Mouse (Mus musculus): Measurements from ENCODE around the gene Frmd6.

Gene Frmd6

DNA sequence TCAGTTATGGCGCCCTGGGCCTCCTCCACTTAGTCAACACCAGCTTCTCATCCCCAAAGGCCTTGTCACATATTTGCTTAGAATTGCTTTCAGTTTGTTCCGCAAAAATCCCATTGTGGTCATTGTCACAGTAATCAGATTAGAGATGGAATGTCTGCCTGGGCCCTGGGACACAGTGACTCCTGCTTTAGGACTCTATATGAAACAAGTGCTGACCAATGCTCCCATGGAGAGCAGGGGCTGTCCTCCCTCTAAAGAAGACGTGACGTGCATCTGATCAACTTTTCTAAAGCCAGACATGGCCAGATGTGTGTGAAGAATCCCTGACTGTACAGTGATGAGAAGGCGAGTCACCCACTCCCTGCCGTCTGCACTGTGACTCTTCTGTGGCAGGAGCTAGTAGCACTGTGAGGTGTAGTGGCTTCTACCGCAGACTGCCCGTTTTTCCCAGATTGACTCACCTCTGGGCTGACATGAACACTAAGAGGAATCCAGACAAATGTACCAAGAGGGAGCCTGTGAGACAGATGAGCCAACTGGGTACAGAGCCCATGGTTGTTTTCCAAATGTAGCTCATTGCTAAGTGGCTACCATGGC is 65.7 kb downstream of the Frmd6 start:
- DNase-seq (ENCODE audit: extremely low spot score, low read depth, low spot score), result no peak

DNA sequence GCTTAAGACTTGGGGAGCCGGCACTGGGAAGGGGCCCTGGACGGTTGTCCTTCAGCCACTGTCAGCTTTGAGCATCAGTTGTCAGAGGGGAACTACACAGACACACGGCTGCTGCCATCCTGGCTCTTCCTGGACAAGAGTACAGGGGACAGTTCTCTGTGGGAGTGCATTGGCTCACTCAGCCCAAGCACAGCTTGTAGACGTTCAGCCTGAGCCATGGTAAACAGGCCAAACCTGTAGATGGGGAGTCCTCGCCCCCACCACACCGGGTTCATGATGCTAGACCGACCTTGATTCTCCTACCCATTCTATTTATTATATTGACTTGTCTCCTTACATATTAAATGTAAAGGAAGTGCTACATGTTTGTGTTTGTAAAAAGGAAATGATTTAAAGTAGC is 70.0 kb downstream of the Frmd6 start:
- DNase-seq (ENCODE audit: extremely low spot score, low read depth, low spot score), result no peak

DNA sequence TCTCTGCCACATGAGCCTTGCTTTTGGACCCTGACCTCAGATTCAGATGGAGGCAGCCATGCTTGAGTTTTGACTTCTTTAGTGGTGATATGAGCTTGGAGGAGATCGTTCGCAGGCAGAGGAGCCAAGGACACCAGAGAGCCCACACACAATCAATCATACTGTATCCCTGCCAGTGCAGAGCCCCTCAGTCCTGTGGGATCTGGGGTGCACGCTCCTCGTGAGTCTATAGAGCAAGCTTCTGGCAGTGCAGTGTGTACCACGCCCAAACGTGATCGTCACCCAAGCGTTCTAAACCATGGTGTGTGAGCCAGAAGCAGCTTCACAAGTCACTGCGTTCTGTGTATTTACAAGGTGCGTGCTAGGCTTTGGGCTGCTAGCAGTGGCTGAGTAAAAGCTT is 70.8 kb downstream of the Frmd6 start:
- DNase-seq (ENCODE audit: extremely low spot score, low read depth, low spot score), result no peak

DNA sequence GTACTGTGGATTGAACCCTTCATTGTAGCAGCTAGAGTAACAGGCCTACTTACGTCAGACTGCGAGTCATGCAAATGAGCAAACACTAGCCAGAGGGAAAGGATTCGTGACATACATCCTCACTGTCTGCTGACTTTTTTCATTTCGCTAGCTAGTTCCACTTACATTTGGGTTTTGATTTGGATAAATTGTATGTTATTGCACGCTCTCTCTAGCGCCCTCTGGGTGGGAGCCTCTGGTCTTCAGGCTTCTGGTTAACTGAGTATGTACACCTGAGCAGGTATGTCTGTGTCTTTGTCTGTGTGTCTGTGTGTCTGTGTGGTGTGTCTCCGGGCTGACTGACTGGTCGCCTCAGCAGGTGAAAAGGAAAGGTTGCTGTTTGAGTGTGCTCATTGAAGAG is 72.1 kb downstream of the Frmd6 start:
- DNase-seq (ENCODE audit: extremely low spot score, low read depth, low spot score), result no peak

DNA sequence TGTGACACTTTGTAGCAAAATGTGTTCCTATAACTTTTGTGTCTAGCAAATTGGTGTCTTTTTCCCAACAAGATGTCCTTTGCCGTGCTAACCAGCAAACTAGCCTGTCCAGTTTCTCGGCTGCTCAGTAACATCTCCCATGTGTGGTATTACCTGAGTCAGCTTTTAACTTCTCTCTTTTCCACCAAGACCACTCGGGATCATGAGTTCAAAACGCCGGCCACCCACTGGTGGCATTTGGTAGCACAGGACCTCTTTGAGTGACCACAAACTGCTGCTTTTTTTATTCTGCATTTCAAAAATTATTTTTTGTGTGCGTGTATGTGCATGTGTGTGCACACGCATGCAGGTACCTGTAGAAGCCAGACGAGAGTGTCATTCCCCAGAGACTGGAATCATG is 73.1 kb downstream of the Frmd6 start:
- DNase-seq (ENCODE audit: extremely low spot score, low read depth, low spot score), result no peak

DNA sequence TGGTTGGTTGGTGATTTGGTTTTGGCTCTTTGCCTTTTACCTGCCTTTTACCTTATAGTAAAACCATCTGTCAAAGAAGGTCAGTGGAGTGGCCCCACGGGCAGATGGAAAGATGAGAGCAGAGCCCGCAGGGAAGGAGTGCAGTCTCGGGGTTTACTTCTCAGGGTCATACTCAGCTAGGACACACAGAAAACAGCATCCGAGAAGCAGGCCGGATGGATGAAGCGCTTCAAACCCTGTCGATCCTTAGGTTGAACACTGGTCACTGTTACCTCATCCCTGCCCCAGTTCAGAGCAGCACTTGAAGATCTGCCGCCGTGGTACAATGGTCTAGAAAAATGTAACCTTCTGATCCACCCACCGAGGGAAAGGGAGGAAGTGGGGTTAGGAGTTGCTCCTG is 79.2 kb downstream of the Frmd6 start:
- no peak for DNase-seq (ENCODE audit: extremely low spot score, low read depth, low spot score)

DNA sequence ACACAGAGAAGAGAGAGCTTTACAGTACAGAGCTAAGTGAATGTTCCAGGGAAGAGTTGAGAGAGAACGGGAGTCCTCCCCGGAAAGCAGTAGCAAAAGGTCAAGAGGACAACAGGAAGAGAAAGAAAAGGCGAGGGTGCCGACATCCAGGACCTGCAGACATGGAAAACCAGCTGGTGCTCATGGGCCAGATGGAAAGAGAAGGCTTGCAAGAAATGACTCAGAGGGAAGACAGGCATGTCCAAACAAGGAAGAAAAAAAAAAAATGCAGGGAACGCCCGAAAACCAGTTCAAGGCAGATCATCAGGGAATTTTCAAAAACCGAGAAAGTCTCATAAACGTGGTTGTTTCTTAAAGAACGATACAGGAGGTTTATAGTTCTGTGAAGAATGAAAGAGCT is 81.6 kb downstream of the Frmd6 start:
- DNase-seq (ENCODE audit: extremely low spot score, low read depth, low spot score), result no peak

DNA sequence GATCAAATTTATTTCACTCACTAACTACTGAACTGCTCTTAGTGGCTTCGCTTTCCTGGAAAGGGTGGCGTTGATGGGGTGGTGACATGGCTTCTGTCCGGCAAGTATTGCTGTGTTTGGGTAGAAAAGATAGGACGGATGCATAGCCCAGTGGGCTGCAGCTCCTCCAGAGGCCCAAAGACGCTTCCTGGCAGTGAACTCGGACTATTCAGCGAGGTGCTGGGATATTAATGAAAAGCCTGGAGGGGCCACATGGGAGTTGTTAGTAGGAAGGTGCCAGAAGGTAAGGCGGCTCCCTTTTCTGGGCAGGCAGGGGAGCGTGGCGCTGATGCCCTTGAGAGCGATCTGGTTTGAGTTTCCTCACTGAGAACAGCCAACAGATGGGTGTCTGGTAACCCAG is 82.3 kb downstream of the Frmd6 start:
- no peak for DNase-seq (ENCODE audit: extremely low spot score, low read depth, low spot score)

DNA sequence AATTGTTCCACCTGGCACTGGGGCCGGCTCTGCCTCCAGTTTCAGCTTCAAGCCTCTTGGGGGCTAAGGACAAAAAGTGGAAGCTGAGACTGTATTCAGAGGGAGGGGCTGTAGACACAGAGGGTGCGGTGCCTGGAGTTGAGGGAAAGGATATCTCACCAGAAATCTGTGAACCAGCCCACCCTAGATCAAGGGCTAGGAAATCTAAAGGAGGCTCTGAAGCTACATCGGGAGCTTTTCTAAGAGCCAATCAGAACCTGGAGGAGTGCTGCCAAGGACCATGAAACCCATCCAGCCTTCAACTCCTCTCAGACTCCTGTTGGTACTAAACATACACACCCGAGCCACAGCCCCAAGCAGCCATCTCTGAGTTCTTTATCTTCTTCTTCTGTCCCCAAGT is 82.8 kb downstream of the Frmd6 start:
- no peak for DNase-seq (ENCODE audit: extremely low spot score, low read depth, low spot score)

DNA sequence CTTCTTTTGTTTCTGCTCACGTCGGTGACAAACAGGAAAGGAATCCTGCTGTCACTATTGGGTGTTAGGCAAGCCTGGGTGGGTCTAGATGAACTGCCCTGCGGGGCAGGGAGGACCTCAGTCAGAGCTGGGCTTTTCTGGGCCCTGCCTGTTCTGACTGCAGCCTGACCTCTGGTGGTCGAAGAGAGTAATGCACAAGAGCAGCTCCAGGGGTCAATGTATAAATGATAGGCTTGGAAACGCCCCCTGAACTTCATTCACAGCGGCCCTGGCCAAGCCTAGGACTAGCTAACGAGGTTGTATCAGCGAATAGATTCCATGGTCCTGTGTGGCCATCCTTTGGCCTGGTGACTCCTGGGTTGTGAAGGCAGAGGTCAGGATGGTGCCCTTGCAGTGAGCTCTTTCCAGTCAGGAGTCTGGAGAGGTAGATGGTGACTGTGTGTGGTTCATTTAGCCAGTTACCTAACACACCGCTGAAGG is 85.0 kb downstream of the Frmd6 start:
- peak; percentile 66 for DNase-seq (ENCODE audit: extremely low spot score, low read depth, low spot score)

DNA sequence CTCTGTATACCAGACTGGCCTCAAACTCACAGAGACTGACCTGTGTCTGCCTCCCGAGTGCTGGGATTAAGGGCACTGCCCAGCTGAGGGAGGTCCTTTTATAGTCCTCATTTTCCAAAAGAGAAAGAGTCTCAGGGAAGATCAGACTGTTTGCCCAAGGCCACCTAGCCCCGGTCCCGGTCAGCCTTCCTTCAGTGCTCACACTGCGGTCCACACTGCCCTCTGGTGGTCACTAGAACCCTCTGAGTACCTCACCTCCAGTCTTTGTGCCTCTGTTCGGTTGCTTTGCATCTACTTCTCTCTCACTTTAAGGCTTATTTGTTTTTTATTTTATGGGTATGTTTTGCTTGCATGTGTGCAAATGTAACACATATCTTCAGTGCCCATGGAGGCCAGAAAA is 85.7 kb downstream of the Frmd6 start:
- DNase-seq (ENCODE audit: extremely low spot score, low read depth, low spot score), result peak; percentile 71

DNA sequence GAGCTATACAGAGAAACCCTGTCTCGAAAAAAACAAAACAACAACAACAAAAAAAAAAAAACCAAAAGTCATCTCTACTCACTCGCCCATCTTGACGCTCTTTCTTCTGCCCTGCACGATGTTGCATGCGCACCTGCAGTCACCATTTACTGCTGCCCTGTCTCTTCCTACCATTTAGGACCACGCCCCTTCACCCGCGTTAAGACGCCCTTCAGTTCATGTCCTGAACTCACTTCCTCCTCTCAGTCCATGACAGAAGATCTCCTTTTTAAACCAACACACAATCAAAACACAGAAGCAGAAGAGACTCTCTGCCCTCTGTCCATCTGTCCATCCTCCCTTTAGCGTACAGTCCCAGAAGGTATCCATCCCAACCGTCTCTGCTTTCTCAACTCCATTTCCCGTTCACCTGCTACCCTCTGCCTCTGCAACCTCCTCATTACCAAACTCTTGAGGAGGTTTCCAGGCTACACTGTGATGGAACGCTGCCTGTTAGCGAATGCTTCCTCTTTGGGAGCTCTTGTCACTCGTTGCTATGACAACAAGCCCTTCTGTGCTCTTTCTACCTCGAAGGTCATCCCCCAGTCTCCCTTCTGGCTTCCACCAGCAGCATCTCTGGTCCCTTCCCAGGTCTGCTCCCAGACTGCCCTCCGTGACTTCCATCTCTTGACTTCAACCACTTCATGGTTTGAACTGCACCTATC is 86.5 kb downstream of the Frmd6 start:
- DNase-seq (ENCODE audit: extremely low spot score, low read depth, low spot score), result no peak

DNA sequence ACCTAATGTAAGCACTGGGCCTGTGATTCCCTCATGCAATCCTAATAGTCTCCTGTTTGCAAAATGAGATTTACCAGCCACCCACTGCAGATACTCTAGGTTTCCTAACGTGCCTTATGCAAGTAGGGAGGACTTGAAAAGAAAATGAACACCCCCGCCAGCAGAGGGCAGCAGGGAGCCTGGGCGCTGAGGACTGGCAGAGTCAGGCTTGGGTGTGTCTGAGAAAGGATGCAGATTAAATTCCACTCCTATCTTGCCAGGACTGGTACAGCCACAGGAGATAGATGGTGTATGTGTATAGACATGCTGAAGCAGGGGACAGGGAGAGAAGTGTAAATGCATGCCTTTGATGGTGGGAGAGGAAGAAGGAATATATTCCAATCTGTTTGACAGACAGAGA is 88.1 kb downstream of the Frmd6 start:
- no peak for DNase-seq (ENCODE audit: extremely low spot score, low read depth, low spot score)

DNA sequence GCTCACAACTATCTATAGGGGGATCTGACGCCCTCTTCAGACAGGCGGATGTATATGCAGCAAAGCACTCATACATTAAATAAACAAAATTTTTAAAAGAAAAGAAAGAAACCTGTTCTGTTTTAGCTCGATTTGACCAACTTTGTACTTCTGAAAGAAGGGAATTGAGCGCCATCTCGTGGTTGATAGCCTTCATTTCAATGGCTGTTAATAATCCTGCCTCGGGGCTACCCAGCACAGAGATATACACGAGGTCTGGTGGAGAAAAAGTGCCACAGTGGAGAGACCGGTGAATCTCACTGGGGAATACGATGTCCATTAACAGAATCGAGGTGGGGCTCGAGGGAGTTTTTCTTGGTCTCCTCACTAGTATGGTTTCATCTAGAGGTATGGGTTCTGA is 89.1 kb downstream of the Frmd6 start:
- DNase-seq (ENCODE audit: extremely low spot score, low read depth, low spot score), result no peak

DNA sequence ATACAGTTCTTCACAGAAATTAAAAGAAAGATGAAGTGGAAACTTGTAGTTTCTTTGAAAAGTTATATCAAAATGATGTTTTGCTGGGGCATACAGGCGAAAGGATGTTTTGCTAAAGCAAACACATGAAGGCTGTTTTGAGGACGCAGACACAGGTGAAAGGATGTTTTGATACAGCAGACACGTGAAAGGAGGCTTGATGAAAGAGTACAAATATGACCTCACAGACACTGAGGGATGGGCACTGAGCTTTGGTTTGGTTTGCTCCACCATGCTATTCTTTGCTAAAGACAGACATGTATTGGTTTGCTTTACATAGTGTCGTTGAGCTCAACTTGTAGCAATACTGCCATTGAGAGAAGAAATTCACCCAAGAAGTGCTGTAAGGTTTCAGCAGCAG is 104.5 kb downstream of the Frmd6 start:
- DNase-seq (ENCODE audit: extremely low spot score, low read depth, low spot score), result no peak

DNA sequence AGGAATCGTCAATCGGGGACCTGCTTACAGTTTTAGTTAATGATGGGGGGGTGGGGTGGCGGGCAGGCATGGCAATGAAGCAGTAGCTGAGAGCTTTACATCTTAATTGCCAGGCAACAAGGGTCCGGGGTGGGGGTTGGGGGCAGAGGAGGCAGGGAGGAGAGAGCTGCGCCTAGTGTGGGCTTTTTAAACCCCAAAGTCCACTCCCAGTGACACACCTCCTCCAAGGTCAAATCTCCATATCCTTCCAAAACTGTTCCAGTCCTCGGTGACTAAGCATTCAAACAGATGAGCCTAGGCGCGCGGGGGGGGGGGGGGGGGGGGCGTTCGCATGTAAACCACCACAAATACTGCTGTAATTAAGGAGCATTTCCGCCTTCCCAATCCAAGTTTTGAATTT is 111.8 kb downstream of the Frmd6 start:
- DNase-seq (ENCODE audit: extremely low spot score, low read depth, low spot score), result no peak

DNA sequence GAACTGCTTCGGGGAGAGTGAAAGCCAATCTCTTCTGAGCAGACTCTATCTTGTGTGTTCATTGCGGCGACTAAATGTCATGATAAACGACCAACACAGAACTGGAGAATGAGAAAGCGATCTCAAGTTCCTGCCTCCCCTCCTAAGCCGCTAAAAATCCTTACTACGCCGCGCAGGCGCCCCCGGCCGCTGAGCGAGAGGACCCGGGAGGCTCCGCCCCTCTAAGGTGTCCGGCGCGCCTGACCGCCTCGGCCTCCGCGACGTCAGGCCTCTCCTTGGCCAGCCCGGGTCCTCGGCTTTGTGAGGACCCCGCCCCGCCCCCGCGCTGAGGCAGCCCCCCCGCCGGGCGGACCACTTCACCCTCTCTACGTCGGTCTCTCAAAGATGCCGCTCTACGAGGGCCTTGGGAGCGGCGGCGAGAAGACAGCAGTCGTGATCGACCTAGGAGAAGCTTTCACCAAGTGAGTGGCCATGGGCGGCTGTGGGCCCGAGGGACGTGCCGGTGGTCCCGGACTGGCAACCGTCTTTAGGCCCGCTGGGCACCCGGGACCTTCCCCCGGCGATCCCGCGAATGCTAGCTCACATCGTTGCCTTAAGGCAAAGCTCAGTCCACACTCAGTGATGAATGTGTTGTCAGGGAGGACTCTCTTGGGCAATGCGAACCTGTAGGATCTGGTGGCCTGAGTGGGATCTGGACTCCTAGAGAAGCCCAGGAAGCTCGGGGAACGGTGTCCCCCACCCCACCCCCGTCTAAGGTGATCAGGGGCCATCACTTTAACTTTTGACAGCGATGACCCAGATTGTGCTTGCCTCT is 112.5 kb downstream of the Frmd6 start, which contains the start of gene Actr10:
TSS of gene Actr10 (plus strand) at position 287 of the 814 bp plus-strand sequence.
- peak; percentile 66 for DNase-seq (ENCODE audit: extremely low spot score, low read depth, low spot score)

DNA sequence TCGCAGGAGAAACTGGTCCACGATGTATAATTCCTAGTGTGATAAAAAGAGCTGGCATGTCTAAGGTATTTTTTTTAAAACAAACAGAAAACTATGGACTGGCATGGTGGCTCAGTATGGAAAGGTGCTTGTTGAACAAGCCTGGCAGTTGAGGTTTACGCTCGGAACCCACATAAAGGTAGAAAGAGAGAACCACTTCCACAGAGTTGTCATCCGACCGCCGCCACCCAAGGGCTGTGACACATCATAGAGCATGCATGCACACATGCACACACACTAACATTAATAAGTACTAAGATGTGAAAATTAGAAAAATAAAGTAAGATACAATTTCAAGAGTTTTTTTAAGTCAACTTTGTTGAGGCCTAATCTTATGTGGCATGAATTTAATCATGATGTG is 115.5 kb downstream of the Frmd6 start:
- DNase-seq (ENCODE audit: extremely low spot score, low read depth, low spot score), result no peak

DNA sequence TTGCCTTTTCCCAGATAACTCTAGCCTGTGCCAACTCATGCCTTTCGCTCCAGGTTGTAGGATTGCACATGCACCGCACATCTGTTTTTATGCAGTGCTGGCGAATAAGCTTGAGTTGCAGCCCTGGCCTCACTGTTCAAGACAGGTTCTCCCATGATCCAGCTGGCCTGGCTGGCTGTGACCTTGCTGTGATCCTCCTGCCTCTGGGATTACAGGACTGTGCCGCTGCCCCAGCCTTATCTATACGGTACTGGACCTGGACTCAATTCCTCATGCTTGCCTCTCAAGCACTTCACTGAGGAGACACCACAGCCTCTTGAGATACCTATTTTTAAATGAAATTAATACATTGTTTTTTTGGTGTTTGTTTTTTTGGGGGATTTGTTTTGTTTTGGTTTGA is 118.9 kb downstream of the Frmd6 start:
- no peak for DNase-seq (ENCODE audit: extremely low spot score, low read depth, low spot score)

DNA sequence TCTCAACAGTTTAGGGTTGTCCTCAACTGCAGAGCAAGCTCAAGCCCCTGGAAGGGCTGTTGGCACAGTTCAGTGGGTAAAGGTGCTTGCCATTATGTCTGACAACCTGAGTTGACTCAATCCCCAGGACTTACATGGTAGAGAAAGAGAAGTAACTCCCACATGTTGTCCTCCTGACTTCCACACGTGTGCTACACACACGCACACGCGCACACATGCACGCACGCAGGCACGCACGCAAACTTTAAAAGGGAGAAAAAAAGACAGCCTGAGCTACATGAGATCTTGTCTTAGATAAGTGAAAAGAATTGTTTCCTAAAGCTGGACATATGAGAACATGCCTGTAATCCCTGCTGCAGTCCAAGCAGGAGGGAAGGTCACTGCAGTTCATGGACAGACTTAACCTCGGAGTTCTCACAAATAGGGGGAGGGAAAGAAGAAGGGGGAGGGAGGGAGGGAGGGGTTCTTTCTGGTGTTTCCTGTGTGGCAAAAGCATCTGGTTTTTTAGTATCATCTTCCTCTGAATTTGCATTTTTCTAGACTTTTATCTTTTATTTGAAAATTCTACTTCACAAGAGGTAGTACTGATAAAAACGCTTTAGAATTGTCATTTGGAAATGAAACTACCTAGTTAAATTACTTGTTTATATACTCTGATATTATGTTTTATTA is 121.4 kb downstream of the Frmd6 start:
- DNase-seq (ENCODE audit: extremely low spot score, low read depth, low spot score), result no peak
